Mouse (Mus musculus) lung, postnatal 0 days (tissue): ENCODE data around the gene Anapc11.

Experiments
- CTCF ChIP-seq: IDR thresholded peaks from 2 replicates; pipeline ENCODE4 v1.5.1; 2016; ENCODE audit warnings: antibody characterized with exemption, mild to moderate bottlenecking
- EP300 ChIP-seq: IDR thresholded peaks from 2 replicates; pipeline ENCODE4 v1.6.1; 2016; ENCODE audit warnings: antibody characterized with exemption, mild to moderate bottlenecking, control low read depth

GRCm38 (mm10) chr11:120617519-120618112, 19.4 kb downstream of the Anapc11 start, which contains the start of gene Pcyt2:
- TF ChIP-seq CTCF (no peak), EP300 (no peak)
